Mouse (Mus musculus) heart, adult 2 months (tissue): Measurements from ENCODE around the gene Rad54l.

Experiments used
- CTCF ChIP-seq: fragments of 200-600 bp; IDR thresholded peaks from 2 replicates; pipeline ENCODE4 v1.8.1; 2022; ENCODE audit warnings: antibody characterized with exemption, mild to moderate bottlenecking, moderate library complexity
- EP300 ChIP-seq: fragments of 200-500 bp; IDR thresholded peaks from 2 replicates; pipeline ENCODE4 v1.6.1; 2011; ENCODE audit warnings: low read depth, low read length, control low read depth; ENCODE audit not compliant: insufficient read depth
- POLR2A ChIP-seq: fragments of 200-500 bp; IDR thresholded peaks from 2 replicates; pipeline ENCODE4 v1.6.1; 2011; ENCODE audit warnings: mild to moderate bottlenecking, low read depth, low read length, control low read depth; ENCODE audit not compliant: insufficient read depth

- TF ChIP-seq CTCF (no peak), EP300 (no peak), POLR2A (no peak)
Measured at GRCm38 (mm10) chr4:116162142-116162541, 38.7 kb upstream of the Rad54l start.
